Mouse (Mus musculus) forebrain, embryonic 10.5 days (tissue): ENCODE results near the gene Sohlh1. TPM values are rescaled to one million over a fixed set of nuclear protein-coding genes. Genes with fewer than 3 reads are reported as not detected.
A peak's percentile ranks its signal among the peaks of the same experiment; 100 is the strongest.

ENCODE experiments used
- DNase-seq: peaks from one replicate; pipeline ENCODE4 v3.0.0-alpha.2; 2017; ENCODE audit warnings: low spot score; ENCODE audit errors: extremely low spot score
- H3K27ac ChIP-seq: fragments of 300-500 bp; sonication (generic); 2 replicates; pipeline ENCODE4 v1.5.1; 2016; ENCODE audit warnings: mild to moderate bottlenecking
- H3K27me3 ChIP-seq: fragments of 300-500 bp; sonication (generic); 2 replicates; pipeline ENCODE4 v1.6.1; 2016; ENCODE audit warnings: mild to moderate bottlenecking; ENCODE audit not compliant: poor library complexity, severe bottlenecking
- H3K36me3 ChIP-seq: fragments of 300-500 bp; sonication (generic); replicated peaks from 2 replicates; pipeline ENCODE4 v1.6.1; 2016; ENCODE audit warnings: mild to moderate bottlenecking, moderate library complexity
- H3K4me1 ChIP-seq: fragments of 300-500 bp; sonication (generic); 2 replicates; pipeline ENCODE4 v1.6.1; 2016
- H3K4me3 ChIP-seq: fragments of 300-500 bp; sonication (generic); 2 replicates; pipeline ENCODE4 v1.5.1; 2016; ENCODE audit warnings: mild to moderate bottlenecking, moderate library complexity
- H3K9me3 ChIP-seq: fragments of 300-500 bp; sonication (generic); 2 replicates; pipeline ENCODE4 v1.6.1; 2016; ENCODE audit warnings: mild to moderate bottlenecking, moderate library complexity
- WGBS: fragments of 180-500 bp; shearing (Covaris S2); methylation state at CpG from one replicate; pipeline ENCODE4 v1.1.7; 2016; 5-methylcytosine and 5-hydroxymethylcytosine counted together
- polyA plus RNA-seq: library from polyadenylated mRNA; unstranded; fragments of >200 nt; fragmentation: Nextera tagmentation; extraction: Ambion mirVana; gene quantifications from 2 replicates; pipeline ENCODE4 v1.2.1, GENCODE M21; 2016

The Sohlh1 gene
- polyA plus RNA-seq, 1 experiment from 2014 or later = not detected

GRCm38 (mm10) chr2:25863337-25864131 is 16.5 kb upstream of the Sohlh1 start, which contains the start of gene Kcnt1:
Gene Kcnt1 (plus strand): TSS chr2:25863734.
- H3K9me3 ChIP-seq = no peaks in the 10 kb centered on the region
- peak; percentile 28 for DNase-seq
- H3K4me1 ChIP-seq = peaks cover 18% of the 10 kb centered on the region
- peaks cover 53% of the 10 kb centered on the region for H3K27me3 ChIP-seq
- H3K4me3 ChIP-seq = peak within 1 kb of the TSS; percentile 70
- H3K36me3 ChIP-seq = no peaks in the 10 kb centered on the region
- 0 out of 2 replicates have a peak within 1 kb of the TSS, but pooled peaks have one; percentile 48 for H3K27ac ChIP-seq
- 1% methylated on average over 48 of the region's 53 CpGs for WGBS

GRCm38 (mm10) chr2:25862696-25863270 is 15.7 kb upstream of the Sohlh1 start:
- no peak for DNase-seq
- H3K4me1 ChIP-seq = peaks cover 18% of the 10 kb centered on the region
- no peaks in the 10 kb centered on the region for H3K9me3 ChIP-seq
- H3K36me3 ChIP-seq = no peaks in the 10 kb centered on the region
- H3K4me3 ChIP-seq = peak overlapping the region; percentile 70
- H3K27ac ChIP-seq = no peak overlapping the region
- H3K27me3 ChIP-seq = peaks cover 53% of the 10 kb centered on the region
- WGBS = 66% methylated on average over 5 of the region's 5 CpGs

DNA sequence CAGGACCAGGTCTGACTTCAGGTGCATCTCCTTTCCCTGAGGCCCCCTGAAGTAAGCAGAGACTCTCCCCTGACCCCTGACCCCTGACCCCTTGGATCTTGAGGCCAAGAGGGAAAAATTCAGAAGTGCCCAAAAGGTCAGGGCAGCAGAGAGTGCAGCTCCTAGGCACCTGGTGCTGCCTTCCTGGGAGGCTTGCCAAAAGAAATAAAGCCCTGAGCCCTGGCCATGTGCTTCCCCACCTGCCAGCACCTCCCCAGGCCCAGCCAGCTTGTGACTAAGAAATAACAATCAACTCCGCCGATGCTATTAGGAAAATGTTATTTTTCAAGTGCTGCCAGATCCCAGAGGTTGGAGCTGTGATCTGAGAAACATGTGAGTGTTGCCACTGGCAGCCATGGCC is 15.0 kb upstream of the Sohlh1 start:
- H3K36me3 ChIP-seq = no peaks in the 10 kb centered on the region
- WGBS = 93% methylated on average over 2 of the region's 2 CpGs
- peaks cover 53% of the 10 kb centered on the region for H3K27me3 ChIP-seq

DNA sequence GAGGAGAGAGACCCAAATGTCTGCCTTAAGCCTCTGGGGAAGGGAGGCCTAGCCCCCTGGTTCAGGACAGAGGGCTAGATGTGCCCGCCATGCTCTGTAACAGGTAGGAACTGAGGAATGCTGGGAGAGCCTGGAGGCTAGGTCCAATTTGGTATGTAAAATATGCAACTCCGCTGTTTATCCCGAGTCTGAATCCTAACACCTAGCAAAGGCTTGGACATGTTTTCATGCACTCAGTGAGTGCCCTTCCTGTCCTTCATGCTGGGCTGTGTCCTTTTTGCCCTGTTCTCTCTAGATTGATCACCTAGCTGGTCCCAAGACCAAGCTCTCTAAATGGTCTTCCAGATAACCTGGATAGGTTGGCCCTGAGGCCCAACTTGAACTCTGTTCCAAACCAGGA is 12.8 kb upstream of the Sohlh1 start:
- WGBS = 80% methylated on average over 3 of the region's 3 CpGs
- no peaks in the 10 kb centered on the region for H3K36me3 ChIP-seq
- H3K27ac ChIP-seq = no peak overlapping the region
- H3K9me3 ChIP-seq = no peaks in the 10 kb centered on the region
- no peak for DNase-seq
- H3K4me3 ChIP-seq = no peak overlapping the region
- H3K27me3 ChIP-seq = peaks cover 33% of the 10 kb centered on the region
- peaks cover 18% of the 10 kb centered on the region for H3K4me1 ChIP-seq

More for the DNA sequence above, 15.0 kb upstream of the Sohlh1 start:
- Histone ChIP-seq H3K4me3 (no peak overlapping the region), H3K9me3 (no peaks in the 10 kb centered on the region), H3K4me1 (peaks cover 18% of the 10 kb centered on the region), H3K27ac (no peak overlapping the region)
- DNase-seq = no peak

DNA sequence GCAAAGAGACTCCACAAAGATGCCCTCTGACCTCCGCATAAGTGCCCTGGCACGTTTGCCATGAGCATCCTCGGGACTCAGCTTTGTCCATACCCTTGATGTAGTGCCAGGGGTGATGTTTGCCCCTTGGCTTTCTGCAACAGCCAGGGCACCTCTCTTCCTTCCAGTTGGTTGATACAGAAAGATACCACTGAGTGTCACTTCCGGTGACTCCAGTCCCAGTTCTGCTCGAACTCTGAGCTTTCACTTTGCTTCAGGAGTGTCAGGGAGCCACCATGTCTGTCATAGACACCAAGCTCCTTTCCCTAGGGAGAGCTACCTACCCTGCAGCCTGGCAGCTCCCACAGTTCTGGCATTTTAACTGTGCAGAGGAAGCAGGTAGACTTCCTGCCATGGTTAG is 7.0 kb upstream of the Sohlh1 start:
- Histone ChIP-seq H3K36me3 (no peaks in the 10 kb centered on the region), H3K4me1 (no peaks in the 10 kb centered on the region)
- 83% methylated on average over 5 of the region's 5 CpGs for WGBS

GRCm38 (mm10) chr2:25852626-25853025 is 5.6 kb upstream of the Sohlh1 start:
- Histone ChIP-seq H3K27ac (no peak overlapping the region), H3K27me3 (no peaks in the 10 kb centered on the region), H3K9me3 (no peaks in the 10 kb centered on the region), H3K36me3 (no peaks in the 10 kb centered on the region), H3K4me1 (no peaks in the 10 kb centered on the region), H3K4me3 (no peak overlapping the region)
- WGBS = 76% methylated on average over 3 of the region's 3 CpGs
- DNase-seq = no peak

More for the DNA sequence above, 7.0 kb upstream of the Sohlh1 start:
- Histone ChIP-seq H3K4me3 (no peak overlapping the region), H3K9me3 (no peaks in the 10 kb centered on the region), H3K27me3 (no peaks in the 10 kb centered on the region), H3K27ac (no peak overlapping the region)
- no peak for DNase-seq

DNA sequence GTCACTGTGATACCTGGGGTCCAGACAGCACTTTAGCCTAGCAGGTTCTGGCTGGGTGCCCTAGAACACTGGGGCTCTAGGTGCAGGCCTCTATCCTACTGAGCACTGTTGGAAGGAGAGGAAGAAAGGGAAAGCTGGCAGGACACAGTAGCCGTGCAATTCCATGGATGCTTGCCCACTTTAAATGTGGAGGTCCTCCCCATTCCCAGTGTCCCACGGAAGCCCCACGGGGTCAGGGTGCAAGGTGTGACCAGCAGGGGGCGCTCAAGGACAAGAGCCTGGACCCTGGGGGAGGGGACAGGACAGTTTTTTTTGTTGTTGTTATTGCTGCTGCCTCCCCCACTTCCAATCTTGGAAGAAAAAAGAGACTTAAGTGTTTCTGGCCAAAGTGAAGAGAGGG is 3.3 kb upstream of the Sohlh1 start:
- Histone ChIP-seq H3K4me3 (no peak overlapping the region), H3K4me1 (no peaks in the 10 kb centered on the region), H3K9me3 (no peaks in the 10 kb centered on the region), H3K27me3 (no peaks in the 10 kb centered on the region), H3K36me3 (no peaks in the 10 kb centered on the region), H3K27ac (no peak overlapping the region)
- WGBS = 11% methylated on average over 4 of the region's 4 CpGs
- DNase-seq = peak; percentile 24

DNA sequence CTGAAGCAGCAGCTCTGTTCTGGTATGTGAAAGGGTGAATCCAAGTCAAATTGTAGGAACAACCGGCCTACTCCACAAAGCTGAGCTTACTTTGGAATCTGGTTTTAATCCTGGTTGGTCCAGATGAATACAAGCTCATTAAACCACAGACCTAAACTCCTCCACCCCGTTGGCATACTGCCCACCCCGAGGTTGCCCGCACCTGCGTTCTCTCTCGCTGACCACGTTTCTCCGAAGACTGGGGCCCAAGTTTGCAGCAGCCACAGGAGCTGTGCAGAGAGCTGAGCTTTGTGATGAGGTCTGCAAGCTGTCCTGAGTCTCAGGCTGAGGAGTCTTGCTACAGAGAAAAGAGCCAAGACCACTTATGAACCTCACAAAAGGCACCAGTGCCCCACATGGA is 532 bp downstream of the Sohlh1 start:
- Histone ChIP-seq H3K4me3 (no peak overlapping the region), H3K27ac (no peak overlapping the region), H3K36me3 (no peaks in the 10 kb centered on the region), H3K27me3 (no peaks in the 10 kb centered on the region), H3K4me1 (peaks cover 14% of the 10 kb centered on the region), H3K9me3 (no peaks in the 10 kb centered on the region)
- DNase-seq = no peak
- WGBS = 86% methylated on average over 8 of the region's 8 CpGs

DNA sequence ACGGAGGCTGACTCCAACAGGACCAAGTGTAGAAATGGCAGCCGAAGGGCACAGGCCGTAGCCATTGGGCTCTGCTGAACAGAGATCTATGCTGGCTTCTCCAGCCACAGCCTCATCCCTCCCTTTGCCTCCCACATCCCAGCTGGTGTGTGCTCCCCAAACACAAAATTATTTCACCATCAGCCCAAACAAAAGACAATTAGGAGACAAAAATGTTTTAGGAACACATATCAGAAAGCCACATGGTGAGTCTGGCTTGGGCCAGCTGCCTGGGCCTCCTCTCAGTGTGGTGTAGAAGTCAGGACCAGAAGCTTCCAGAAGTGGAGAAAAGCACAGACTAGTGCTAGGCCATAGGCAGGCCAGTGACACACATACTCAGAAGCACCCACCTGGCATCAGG is 3.0 kb downstream of the Sohlh1 start:
- 93% methylated on average over 3 of the region's 3 CpGs for WGBS
- no peak for DNase-seq
- Histone ChIP-seq H3K27me3 (no peaks in the 10 kb centered on the region), H3K27ac (no peak overlapping the region), H3K9me3 (no peaks in the 10 kb centered on the region), H3K4me1 (peaks cover 21% of the 10 kb centered on the region), H3K4me3 (no peak overlapping the region), H3K36me3 (no peaks in the 10 kb centered on the region)

- 50% methylated on average over 1 of the region's 1 CpGs for WGBS
These were observed 4.3 kb downstream of the Sohlh1 start for GRCm38 (mm10) chr2:25842758-25843157.

DNA sequence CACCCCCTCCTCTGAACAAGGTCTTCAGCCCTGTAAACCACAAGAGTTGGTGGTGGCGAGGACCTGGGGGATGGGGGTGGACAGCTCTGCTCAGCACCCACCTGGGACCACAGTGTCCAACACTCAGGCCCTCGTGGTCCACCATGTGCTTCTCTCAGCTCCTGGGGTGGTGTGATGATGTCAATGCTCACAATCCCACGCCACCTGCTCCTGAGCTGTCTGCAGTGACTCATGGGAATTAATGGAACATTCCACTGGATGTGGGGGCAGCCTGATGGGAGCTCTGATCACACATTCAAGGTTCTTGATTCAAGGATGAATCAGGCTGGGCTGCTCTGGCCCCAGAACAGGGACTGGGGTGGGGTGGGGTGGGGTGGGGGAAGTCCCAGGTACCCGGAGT is 4.9 kb downstream of the Sohlh1 start:
- Histone ChIP-seq H3K27me3 (no peaks in the 10 kb centered on the region), H3K27ac (peak overlapping the region; percentile 67), H3K4me3 (no peak overlapping the region), H3K4me1 (peaks cover 21% of the 10 kb centered on the region), H3K36me3 (no peaks in the 10 kb centered on the region), H3K9me3 (no peaks in the 10 kb centered on the region)
- 76% methylated on average over 4 of the region's 4 CpGs for WGBS
- no peak for DNase-seq

More at GRCm38 (mm10) chr2:25842758-25843157, 4.3 kb downstream of the Sohlh1 start:
- no peaks in the 10 kb centered on the region for H3K9me3 ChIP-seq
- no peaks in the 10 kb centered on the region for H3K27me3 ChIP-seq
- H3K36me3 ChIP-seq = no peaks in the 10 kb centered on the region
- H3K4me1 ChIP-seq = peaks cover 21% of the 10 kb centered on the region
- H3K4me3 ChIP-seq = no peak overlapping the region
- no peak for DNase-seq
- H3K27ac ChIP-seq = peak overlapping the region; percentile 67

- Histone ChIP-seq H3K4me3 (no peak overlapping the region), H3K36me3 (no peaks in the 10 kb centered on the region), H3K27ac (no peak overlapping the region), H3K9me3 (no peaks in the 10 kb centered on the region), H3K4me1 (peaks cover 7% of the 10 kb centered on the region), H3K27me3 (no peaks in the 10 kb centered on the region)
- DNase-seq = peak; percentile 69
- WGBS = 51% methylated on average over 5 of the region's 5 CpGs
These were observed 10.8 kb downstream of the Sohlh1 start for GRCm38 (mm10) chr2:25836291-25836690.

DNA sequence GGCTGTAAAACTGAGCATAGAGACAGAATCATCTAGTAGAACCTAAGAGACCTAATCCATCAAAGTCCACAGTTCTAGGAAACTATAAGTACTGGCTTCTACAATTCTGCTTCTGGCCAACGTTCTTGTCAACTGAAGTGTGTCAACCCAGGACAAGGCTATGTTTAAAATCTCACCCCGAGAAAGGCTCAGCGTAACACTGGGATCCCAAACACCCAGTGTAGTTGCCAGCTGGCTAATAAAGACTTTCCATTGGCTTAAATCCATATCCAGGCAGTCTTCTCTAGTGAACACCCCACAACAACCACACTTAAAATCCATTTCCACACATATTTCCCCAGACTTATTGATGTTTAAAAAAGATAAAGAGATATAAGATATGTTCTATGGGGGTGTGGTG is 16.3 kb downstream of the Sohlh1 start:
- no peaks in the 10 kb centered on the region for H3K27me3 ChIP-seq
- WGBS = 92% methylated on average over 3 of the region's 3 CpGs
- no peak overlapping the region for H3K27ac ChIP-seq
- H3K9me3 ChIP-seq = no peaks in the 10 kb centered on the region
- no peak overlapping the region for H3K4me3 ChIP-seq
- no peaks in the 10 kb centered on the region for H3K4me1 ChIP-seq
- no peaks in the 10 kb centered on the region for H3K36me3 ChIP-seq
- no peak for DNase-seq
